Mouse (Mus musculus) embryo, embryonic 10 days (tissue): ENCODE measurements around the gene Rab3b.
A peak's percentile ranks its signal among the peaks of the same experiment; 100 is the strongest.

Source experiments
- DNase-seq: peaks from one replicate; pipeline ENCODE4 v3.0.0-alpha.2; 2015; ENCODE audit warnings: low spot score

The Rab3b gene

DNA sequence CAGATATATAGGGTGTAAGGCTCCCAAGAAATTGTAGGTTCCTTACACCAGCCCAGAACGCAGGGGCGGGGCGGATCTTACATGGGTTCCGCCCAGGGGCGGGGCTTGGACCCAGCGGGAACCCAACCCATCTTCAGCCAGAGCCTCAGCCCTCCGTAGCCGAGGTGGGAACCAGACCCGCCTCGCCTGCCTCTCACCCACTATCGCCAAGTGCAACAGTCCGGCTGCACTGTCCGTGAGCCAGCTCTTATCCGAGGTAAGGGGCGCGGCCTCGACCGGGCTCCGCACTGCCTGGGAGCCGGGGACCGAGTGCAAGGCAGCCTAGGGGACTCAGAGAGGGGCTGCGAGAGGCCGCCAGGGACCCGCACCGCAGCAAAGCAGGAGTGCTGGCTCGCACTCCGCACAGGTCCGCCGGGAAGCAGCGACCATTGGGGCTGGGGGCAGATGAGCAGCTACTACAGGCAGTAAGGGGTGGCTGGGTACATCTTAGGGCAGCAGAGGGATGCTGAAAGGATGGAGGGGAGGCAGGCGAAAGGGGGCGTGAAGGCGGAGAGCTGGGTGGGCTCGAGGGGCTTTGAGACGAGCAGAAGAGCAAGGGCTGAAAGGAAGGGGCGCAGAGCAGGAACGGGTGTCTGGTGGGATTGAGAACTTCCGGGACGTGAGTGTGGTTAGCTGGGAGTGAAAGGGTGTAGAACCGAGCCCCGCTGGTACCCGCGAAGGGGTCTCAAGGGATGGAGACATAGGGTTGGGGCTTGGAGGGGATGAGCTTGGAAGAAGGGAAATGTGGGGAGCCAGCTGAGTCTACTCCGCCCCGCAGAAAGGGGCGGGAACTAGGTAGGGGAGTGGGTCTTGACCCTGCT lies at the start of gene Rab3b:
TSS of gene Rab3b (plus strand) at position 101 of the 860 bp plus-strand sequence.
- peak; percentile 87 for DNase-seq

- DNase-seq, result no peak
Measured at GRCm38 (mm10) chr4:108830698-108831097, 48.2 kb upstream of the Rab3b start.

DNA sequence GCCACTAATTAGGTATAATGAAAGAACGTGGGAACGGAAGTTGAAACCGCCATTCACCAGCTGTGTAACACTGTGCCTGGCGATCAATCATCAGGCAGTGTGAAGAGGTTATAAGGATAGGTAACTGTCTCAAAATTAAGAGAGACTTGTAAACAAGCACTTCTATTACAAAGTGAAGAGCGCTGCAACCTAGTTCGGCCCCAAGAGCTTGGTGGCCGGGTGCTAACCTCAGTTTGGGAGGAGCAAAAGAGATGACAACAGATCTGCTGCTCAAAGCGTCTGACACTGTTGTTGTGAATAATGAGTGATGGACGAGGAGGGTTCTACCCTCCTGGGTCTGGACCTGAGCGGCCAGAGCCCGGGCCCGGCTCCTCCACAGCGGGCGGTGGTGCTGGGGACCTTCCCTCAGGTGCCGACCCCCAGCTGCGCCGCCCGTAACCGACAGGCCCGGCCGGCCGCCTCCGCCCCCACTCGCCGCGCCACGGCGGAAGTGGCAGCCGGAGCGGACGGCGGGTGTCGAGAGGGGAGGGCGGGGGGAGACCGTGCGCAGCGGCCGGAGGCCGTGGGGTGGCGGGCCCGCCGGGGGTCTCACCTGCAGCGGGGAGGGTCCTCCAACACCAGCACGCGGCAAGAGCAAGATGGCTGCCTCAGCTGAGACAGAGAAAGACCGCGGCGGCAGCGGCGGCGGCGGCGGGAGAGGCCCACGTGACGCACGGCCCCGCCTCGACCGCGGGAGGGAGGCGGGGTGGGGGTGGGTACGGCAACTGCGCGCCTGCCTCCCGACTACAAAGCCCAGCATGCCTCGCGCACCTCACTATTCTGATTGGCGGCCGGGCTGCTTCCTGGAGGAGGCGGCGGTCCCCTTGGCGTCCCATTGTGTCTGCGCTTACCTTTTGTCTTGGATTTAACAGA lies 45.7 kb upstream of the Rab3b start, which contains the start of gene Btf3l4:
TSS of gene Btf3l4 (minus strand) at position 699 of the 912 bp plus-strand sequence.
- DNase-seq, result peak; percentile 98

DNA sequence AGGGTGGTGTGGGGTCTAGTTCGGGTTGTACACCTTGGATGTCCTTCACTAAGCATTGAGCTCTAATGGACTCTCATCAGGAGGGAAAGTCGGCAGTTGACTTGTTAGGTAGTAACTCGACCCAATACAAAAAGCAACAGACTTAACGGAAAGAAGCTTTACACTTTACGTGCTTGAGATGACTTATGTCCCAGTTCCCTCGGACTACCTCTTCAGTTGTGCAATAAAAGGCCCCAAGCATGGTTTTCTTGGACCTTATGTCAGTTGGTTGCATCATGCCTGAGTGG lies 45.1 kb upstream of the Rab3b start:
- DNase-seq, result no peak

DNA sequence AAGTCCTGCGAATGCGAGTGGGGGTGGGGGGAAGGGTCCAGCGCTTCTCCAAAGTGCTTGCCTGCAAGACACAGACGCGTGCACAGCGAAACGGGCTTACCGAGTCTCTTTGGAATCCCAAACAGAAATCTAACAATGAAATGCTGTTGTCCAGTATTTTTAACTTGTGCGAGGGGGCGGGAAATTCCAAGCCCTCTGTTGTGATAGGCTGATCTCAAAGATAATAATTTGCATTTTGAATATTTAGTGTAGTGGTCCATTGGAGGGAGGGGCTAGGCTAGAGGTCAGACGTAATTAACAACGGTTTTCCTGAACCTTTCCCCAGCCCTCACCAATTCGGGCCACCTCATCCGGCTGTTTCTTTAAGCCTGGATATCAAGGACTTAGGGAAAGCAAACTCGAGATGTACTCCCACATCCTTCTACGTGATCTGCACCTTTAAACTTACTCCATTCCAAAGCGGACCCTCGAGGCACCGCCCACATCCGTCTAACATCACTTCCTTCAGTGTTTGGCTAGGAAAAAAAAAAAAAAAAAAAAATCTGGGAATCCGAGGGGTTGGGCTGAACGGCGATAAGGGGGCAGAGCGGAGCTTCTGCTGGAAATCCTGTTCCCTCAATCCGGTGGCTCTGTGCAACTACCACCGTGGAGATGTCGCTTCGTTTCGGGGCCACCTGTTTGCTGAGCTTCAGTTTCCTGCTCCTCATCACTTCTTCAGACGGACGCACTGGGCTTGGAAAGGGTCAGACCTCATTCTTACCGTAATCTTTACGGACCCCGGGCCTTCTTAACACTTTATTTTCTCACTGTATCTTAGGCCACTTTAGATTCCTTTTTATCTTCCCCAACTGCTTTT lies 44.5 kb upstream of the Rab3b start, which contains the start of gene Txndc12:
TSS of gene Txndc12 (plus strand) at position 487 of the 856 bp plus-strand sequence.
- DNase-seq, result peak; percentile 96

DNA sequence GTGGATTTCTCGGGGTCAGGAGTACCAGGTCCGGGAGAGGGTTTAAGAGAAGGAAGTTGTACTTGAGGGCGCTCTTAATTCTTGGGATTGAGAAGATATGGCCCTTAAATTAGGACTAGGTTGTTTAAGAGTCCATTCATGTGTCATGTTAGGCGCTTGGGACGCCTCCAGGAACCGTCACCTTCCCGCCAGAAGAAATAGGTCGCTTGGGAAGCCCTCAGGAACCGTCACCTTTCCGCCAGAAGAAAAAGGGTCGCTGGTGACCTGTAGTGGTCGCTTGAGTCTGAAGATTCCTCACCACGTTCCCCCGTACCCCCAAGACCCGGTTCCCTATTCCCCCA lies 43.9 kb upstream of the Rab3b start:
- peak; percentile 25 for DNase-seq

DNA sequence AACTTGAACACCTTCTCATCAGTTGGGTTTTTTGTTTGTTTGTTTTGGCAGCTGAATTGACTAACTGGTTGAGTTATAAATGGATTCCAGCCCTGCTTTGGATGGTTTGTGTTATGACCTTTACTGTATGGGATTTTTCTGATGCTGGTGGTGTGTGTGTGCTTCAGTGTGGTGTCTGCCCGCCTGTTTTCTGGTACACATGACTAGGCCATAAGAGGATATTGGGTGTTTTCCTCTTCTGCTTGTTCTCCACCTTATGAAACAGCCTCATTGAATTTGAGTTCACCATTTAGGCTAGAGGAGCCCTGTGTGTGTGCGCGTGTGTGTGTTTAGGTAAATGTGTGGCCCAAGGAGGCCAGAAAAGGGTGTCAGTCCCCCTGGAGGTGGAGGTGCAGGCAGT lies 43.4 kb upstream of the Rab3b start:
- DNase-seq, result no peak

DNA sequence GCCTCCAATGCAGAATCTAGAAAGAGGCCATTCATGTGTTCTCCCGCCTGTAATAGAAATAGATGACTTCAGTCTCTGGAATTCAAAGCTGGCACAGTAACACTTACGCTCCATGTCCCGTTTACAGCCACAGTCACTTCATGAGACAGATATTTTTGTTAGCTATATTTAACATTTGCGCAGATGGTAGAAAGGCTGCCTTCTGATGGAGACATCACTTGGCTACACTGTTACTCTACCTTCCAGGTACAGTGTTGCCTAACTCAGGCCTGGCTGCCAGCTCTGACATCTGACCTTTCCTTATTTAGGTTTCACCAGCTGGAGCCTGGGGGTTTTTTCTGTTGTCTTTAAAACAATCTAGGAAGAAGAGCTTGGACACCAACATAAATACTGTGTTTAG lies 40.8 kb upstream of the Rab3b start:
- DNase-seq, result no peak

- DNase-seq, result no peak
Measured at GRCm38 (mm10) chr4:108841920-108842578, 36.8 kb upstream of the Rab3b start.

DNA sequence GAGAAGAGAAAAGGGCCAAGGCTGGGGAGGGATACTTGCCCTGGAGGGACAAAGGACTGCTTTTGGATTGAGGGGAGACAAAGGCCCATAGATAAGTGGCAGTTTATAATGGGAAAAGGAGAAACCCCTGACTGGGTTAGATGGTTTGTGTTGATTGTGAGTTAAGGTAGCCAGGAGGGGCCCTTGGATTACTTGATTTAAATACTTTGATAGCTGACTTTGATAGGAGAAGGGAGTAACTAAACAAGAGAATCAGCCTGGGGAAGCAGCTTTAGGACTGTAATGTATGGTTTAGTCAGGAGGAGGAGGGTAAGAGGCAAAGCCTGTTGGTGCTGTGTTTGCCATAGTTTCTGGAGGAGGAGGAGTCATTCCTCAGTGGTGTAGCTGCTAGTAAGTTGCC lies 35.5 kb upstream of the Rab3b start:
- DNase-seq, result no peak

- DNase-seq, result no peak
Measured at GRCm38 (mm10) chr4:108845824-108846569, 32.9 kb upstream of the Rab3b start.

DNA sequence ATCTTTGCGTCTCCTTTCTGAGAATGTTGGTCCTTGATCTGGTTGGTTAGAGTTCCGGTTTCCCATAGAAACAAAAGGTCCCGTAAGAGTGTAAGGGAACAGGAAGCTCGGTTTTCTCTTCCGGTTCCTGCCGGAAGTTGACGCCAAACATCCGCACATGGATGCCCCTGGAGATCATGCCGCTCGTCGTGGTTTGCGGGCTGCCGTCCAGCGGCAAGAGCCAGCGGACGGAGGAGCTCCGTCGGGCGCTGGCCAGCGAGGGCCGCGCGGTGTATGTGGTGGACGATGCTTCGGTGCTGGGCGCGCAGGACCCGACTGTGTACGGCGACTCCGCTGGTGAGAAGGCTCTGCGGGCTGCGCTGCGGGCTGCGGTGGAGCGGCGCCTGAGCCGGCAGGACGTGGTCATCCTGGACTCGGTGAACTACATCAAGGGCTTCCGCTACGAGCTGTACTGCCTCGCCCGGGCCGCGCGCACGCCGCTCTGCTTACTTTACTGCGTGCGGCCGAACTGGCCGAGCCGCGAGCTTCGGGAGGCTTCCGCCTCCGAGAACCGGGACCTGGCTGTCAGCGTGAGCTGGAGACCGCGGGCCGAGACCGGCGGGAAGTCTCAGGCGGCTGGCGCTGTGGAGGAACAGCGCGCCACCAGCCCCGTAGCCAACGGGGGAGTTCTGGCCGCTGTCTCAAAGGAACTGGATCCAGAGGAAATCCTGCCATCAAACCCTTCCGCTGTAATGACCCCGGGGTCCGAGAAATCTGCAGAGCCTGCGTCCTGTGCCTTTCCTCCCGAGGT lies 31.0 kb upstream of the Rab3b start, which contains the start of gene Kti12:
TSS of gene Kti12 (plus strand) at position 71 of the 790 bp plus-strand sequence.
- DNase-seq, result peak; percentile 89

- DNase-seq, result no peak
Measured at GRCm38 (mm10) chr4:108848505-108848848, 30.4 kb upstream of the Rab3b start, which contains the start of gene A730015C16Rik. Gene A730015C16Rik (minus strand): TSS chr4:108848619.

- DNase-seq, result no peak
Measured at GRCm38 (mm10) chr4:108866806-108867205, 12.1 kb upstream of the Rab3b start.

DNA sequence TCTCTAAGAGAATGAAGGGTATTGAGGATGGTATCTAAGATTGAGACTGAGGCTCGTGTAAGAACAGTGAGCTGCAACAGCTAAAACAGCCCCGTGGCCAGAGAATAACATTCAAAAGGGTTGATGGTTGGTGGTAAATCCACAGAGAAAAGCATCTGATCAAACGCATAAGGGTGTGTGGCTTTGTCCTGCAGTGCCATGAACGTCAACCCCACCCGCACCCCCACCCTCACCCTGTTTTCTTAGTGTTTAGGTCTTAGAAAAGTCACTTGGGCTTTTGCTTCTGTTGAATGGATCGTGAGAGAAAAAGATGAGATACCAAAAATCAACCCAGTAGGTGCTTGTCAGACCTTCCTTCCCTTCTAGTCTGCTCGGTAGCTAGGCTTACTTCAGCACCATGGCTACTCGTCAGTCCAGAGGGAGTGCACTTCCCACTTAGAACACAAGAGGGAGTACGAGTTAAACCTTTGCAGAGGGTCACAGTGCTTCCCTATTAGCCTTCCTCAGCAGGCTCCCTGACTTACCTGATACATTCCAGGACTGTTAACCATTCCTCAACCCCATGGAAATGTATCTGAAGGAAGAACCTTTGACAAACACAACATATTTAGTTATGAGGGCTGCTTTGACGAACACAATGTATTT lies 9.0 kb upstream of the Rab3b start:
- DNase-seq, result peak; percentile 95

GRCm38 (mm10) chr4:108873746-108874145 lies 5.1 kb upstream of the Rab3b start:
- no peak for DNase-seq

GRCm38 (mm10) chr4:108877901-108878300 lies 962 bp upstream of the Rab3b start:
- no peak for DNase-seq

- DNase-seq, result peak; percentile 17
Measured at GRCm38 (mm10) chr4:108883815-108884214, 5.0 kb downstream of the Rab3b start.

GRCm38 (mm10) chr4:108887456-108887855 lies 8.6 kb downstream of the Rab3b start:
- DNase-seq, result no peak
